Mouse (Mus musculus) liver, adult 2 months (tissue): Measurements from ENCODE around the gene Gm4869. TPM values are rescaled to one million over a fixed set of nuclear protein-coding genes. Genes with fewer than 3 reads are reported as not detected.
"Not testable (repeated sequence)": the region's sequence is repeated elsewhere in the genome, so short reads cannot be mapped to it uniquely, and the experiment has no call there.

Experiments
- DNase-seq: peaks from one replicate; pipeline ENCODE4 v3.0.0-alpha.2; 2011; ENCODE audit warnings: low read depth, low spot score; ENCODE audit errors: extremely low read depth
- H3K27ac ChIP-seq: fragments of 200-500 bp; replicated peaks from 2 replicates; pipeline ENCODE4 v1.5.1; 2012; ENCODE audit warnings: low read depth, mild to moderate bottlenecking, control low read depth, inconsistent platforms, low read length; ENCODE audit not compliant: insufficient read depth
- H3K27me3 ChIP-seq: fragments of 200-500 bp; 2 replicates; pipeline ENCODE4 v1.6.1; 2012; ENCODE audit warnings: mild to moderate bottlenecking, moderate library complexity, low read length, inconsistent platforms; ENCODE audit not compliant: control insufficient read depth, insufficient read depth
- H3K36me3 ChIP-seq: fragments of 200-500 bp; 2 replicates; pipeline ENCODE4 v1.6.1; 2012; ENCODE audit warnings: low read length, inconsistent platforms; ENCODE audit not compliant: control insufficient read depth, insufficient read depth
- H3K4me1 ChIP-seq: fragments of 200-500 bp; 2 replicates; pipeline ENCODE4 v1.6.1; 2011; ENCODE audit warnings: low read length; ENCODE audit not compliant: control insufficient read depth, insufficient read depth
- H3K4me3 ChIP-seq: fragments of 200-500 bp; 2 replicates; pipeline ENCODE4 v1.5.1; 2011; ENCODE audit warnings: low read depth, mild to moderate bottlenecking, control low read depth, low read length, moderate library complexity; ENCODE audit not compliant: insufficient read depth
- H3K79me2 ChIP-seq: fragments of 200-500 bp; 2 replicates; pipeline ENCODE4 v1.6.1; 2012; ENCODE audit warnings: inconsistent platforms, mild to moderate bottlenecking, low read length, moderate library complexity; ENCODE audit not compliant: control insufficient read depth, insufficient read depth
- H3K9ac ChIP-seq: fragments of 200-500 bp; 2 replicates; pipeline ENCODE4 v1.6.1; 2012; ENCODE audit warnings: low read depth, mild to moderate bottlenecking, control low read depth, inconsistent platforms, low read length
- CTCF ChIP-seq: fragments of 200-500 bp; IDR thresholded peaks from 2 replicates; pipeline ENCODE4 v1.5.1; 2011; ENCODE audit warnings: low read depth, low read length, control low read depth
- POLR2A ChIP-seq: fragments of 200-500 bp; IDR thresholded peaks from 2 replicates; pipeline ENCODE4 v1.6.1; 2011; ENCODE audit warnings: low read length, control low read depth; ENCODE audit not compliant: insufficient read depth; ENCODE audit errors: extremely low read depth
- WGBS: fragments of 180-500 bp; shearing (Covaris S2); methylation state at CpG from one replicate; pipeline ENCODE4 v1.1.7; 2018; 5-methylcytosine and 5-hydroxymethylcytosine counted together
- polyA plus RNA-seq: library from polyadenylated mRNA; depleted of rRNA; stranded (reverse); fragments of >200 nt; gene quantifications from 2 replicates; pipeline ENCODE4 v1.2.3, GENCODE M21; 2012
- total RNA-seq: library from RNA; depleted of rRNA; stranded (reverse); fragments of >200 nt; gene quantifications from 2 replicates; pipeline ENCODE4 v1.2.3, GENCODE M21; 2014

Gene Gm4869
- total and polyA plus RNA-seq, 2 experiments = not detected

- 96% methylated on average over 17 of the region's 17 CpGs for WGBS
- peaks cover 30% of the 10 kb centered on the region; the same call in 1 of the 2 replicates for H3K79me2 ChIP-seq
- H3K27me3 ChIP-seq = no peaks in the 10 kb centered on the region
- H3K4me3 ChIP-seq = no peak overlapping the region
- H3K9ac ChIP-seq = no peak overlapping the region
- DNase-seq = no peak
- H3K27ac ChIP-seq = no peak overlapping the region
- peaks cover 7% of the 10 kb centered on the region; the same call in 1 of the 2 replicates for H3K4me1 ChIP-seq
- H3K36me3 ChIP-seq = peaks cover 28% of the 10 kb centered on the region
- TF ChIP-seq CTCF (no peak), POLR2A (no peak)
Measured at GRCm38 (mm10) chr5:140425016-140425783, 20.2 kb upstream of the Gm4869 start.

- not testable (repeated sequence) for H3K27me3 ChIP-seq, H3K27ac ChIP-seq, H3K4me1 ChIP-seq, H3K9ac ChIP-seq, H3K4me3 ChIP-seq, H3K79me2 ChIP-seq
- H3K36me3 ChIP-seq = peaks cover 51% of the 10 kb centered on the region
- DNase-seq = peak; percentile 30
- TF ChIP-seq CTCF = peak; percentile 55
- 43% methylated on average over 1 of the region's 6 CpGs for WGBS
Measured at GRCm38 (mm10) chr5:140439117-140439516, 6.3 kb upstream of the Gm4869 start.

GRCm38 (mm10) chr5:140441406-140441805 is 4.0 kb upstream of the Gm4869 start:
- Histone ChIP-seq H3K27ac (no peak overlapping the region), H3K36me3 (peaks cover 34% of the 10 kb centered on the region), H3K9ac (no peak overlapping the region), H3K4me3 (no peak overlapping the region), H3K79me2 (no peaks in the 10 kb centered on the region), H3K27me3 (no peaks in the 10 kb centered on the region), H3K4me1 (no peaks in the 10 kb centered on the region)
- 94% methylated on average over 3 of the region's 3 CpGs for WGBS
- TF ChIP-seq CTCF (no peak), POLR2A (no peak)
- DNase-seq = no peak

- Histone ChIP-seq H3K79me2 (no peaks in the 10 kb centered on the region), H3K27ac (no peak overlapping the region), H3K4me1 (no peaks in the 10 kb centered on the region), H3K9ac (no peak overlapping the region), H3K36me3 (peaks cover 19% of the 10 kb centered on the region), H3K27me3 (no peaks in the 10 kb centered on the region), H3K4me3 (no peak overlapping the region)
- no peak for DNase-seq
- WGBS = 87% methylated on average over 4 of the region's 4 CpGs
- no peak for TF ChIP-seq CTCF
- no peak for TF ChIP-seq POLR2A
Measured at GRCm38 (mm10) chr5:140444012-140444411, 1.4 kb upstream of the Gm4869 start.

- Histone ChIP-seq H3K27me3 (no peaks in the 10 kb centered on the region), H3K36me3 (peaks cover 14% of the 10 kb centered on the region), H3K4me1 (no peaks in the 10 kb centered on the region), H3K27ac (no peak overlapping the region), H3K9ac (no peak overlapping the region), H3K4me3 (no peak overlapping the region), H3K79me2 (no peaks in the 10 kb centered on the region)
- TF ChIP-seq POLR2A (no peak), CTCF (no peak)
- DNase-seq = no peak
- WGBS = 70% methylated on average over 7 of the region's 7 CpGs
Measured at GRCm38 (mm10) chr5:140446054-140446453, 609 bp downstream of the Gm4869 start.

- no peak for DNase-seq
- H3K4me3 ChIP-seq = no peak overlapping the region
- no peaks in the 10 kb centered on the region for H3K4me1 ChIP-seq
- H3K36me3 ChIP-seq = no peaks in the 10 kb centered on the region
- no peak overlapping the region for H3K27ac ChIP-seq
- H3K27me3 ChIP-seq = no peaks in the 10 kb centered on the region
- no peaks in the 10 kb centered on the region for H3K79me2 ChIP-seq
- no peak overlapping the region for H3K9ac ChIP-seq
- TF ChIP-seq CTCF = no peak
- no peak for TF ChIP-seq POLR2A
Measured at GRCm38 (mm10) chr5:140454488-140454887, 9.0 kb downstream of the Gm4869 start.
